Mouse (Mus musculus): Measurements from ENCODE around the gene Gm436. TPM values are rescaled to one million over a fixed set of nuclear protein-coding genes. Genes with fewer than 3 reads are reported as not detected.

Gene Gm436
- not detected in 2 replicates for polyA plus RNA-seq (2012; ENCODE audit: insufficient read depth, insufficient read length, missing spikeins)

DNA sequence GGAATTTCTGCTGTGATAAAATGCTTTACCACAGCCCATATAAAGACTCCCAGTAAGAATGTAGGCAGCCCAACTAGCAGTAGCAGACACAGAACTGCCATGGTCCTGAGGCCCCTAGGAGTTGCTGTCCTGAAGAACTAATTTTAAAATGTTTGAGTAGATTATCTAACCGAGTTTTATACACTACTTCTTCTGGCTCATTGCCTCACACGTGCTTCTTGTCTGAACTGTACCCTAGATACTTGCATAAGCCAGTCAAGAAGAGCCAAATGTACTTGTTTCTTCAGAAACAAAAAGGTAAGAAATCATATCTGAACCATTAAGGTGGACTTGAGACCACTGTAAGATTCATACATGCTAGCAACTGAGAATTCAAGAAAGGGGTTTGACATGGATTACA is at the start of gene Gm436:
Gm436 (minus strand) TSS at position 101 of the 400 bp plus-strand sequence.
- TF ChIP-seq POLR2A (IDR thresholded peaks at IDR 0.05; ENCODE audit: borderline replicate concordance, low read depth, low read length) (no peak), CTCF (IDR thresholded peaks at IDR 0.05; ENCODE audit: low read depth, low read length) (no peak)
- Histone ChIP-seq H3K4me3 (ENCODE audit: insufficient read depth, low read length) (no peak within 1 kb of the TSS), H3K4me1 (ENCODE audit: control insufficient read depth, insufficient read depth, low read length) (no peaks in the 10 kb centered on the region), H3K27ac (ENCODE audit: insufficient read depth, low read depth, low read length) (no peak within 1 kb of the TSS)

DNA sequence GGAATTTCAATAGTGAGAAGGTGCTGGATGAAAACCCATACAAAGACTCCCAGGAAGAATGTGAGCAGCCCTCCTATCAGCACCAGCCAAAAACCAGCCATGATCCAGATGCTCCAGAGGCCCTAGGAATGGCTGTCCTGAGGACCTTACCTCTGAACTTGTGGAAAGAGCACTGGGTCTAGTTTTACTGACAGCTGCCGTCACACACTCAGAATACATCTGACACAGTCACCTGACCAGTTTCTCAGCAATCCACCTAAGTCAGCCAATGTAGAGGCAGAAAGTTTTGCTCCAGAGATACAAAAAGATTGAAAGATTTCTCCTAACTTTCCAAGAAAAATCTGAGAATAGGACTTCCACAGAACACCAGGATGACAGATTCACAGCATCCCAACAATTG is 35.1 kb upstream of the Gm436 start, which contains the start of gene Gm13178:
Gm13178 (minus strand) TSS at position 101 of the 400 bp plus-strand sequence.
- Histone ChIP-seq H3K27ac (ENCODE audit: insufficient read depth, low read depth, low read length) (no peak within 1 kb of the TSS), H3K4me3 (ENCODE audit: insufficient read depth, low read length) (no peak within 1 kb of the TSS), H3K4me1 (ENCODE audit: control insufficient read depth, insufficient read depth, low read length) (no peaks in the 10 kb centered on the region)
- TF ChIP-seq CTCF (IDR thresholded peaks at IDR 0.05; ENCODE audit: low read depth, low read length): no peak
- no peak for TF ChIP-seq POLR2A (IDR thresholded peaks at IDR 0.05; ENCODE audit: borderline replicate concordance, low read depth, low read length)

DNA sequence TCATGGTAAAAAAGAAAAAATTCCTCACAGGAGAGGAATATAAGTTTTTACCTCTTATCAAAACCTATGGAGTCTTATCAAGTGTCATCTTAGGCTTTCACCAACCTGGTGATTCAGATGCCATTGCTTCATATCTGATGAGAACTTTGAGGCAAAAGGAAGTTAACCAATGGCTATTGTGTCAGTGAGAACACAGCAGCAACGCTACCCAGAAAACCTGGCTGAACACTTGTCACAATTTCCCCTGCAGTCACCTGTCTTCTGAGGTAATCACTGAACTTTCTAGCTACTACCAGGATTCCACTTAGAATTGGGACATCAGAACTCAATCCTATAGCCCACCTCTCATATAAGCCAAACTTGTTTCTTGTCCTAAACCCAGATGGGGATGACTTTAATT is 33.5 kb upstream of the Gm436 start:
- TF ChIP-seq CTCF (IDR thresholded peaks at IDR 0.05; ENCODE audit: low read depth, low read length): no peak
- TF ChIP-seq POLR2A (IDR thresholded peaks at IDR 0.05; ENCODE audit: borderline replicate concordance, low read depth, low read length): no peak
- Histone ChIP-seq H3K27ac (ENCODE audit: insufficient read depth, low read depth, low read length) (no peak overlapping the region), H3K4me3 (ENCODE audit: insufficient read depth, low read length) (no peak overlapping the region), H3K4me1 (ENCODE audit: control insufficient read depth, insufficient read depth, low read length) (no peaks in the 10 kb centered on the region)

DNA sequence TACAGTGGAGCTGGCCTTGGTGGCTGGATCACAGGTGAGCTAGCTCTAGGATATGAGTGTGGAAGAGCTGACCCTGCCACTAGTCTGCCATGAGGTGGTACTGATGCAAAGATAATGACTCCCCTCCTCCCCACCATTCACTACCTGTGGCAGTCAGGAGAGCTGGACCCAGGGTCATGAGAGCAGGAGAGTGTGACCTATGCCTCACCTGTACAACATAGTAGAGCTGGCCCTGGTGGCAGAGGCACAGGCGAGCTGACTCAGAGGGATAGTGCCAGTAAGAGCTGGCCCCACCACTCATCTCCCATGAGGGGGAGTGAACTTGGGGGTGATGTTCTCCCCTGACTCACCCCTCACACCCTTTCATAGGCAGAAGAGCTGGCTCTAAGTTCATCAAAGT is 32.1 kb upstream of the Gm436 start:
- TF ChIP-seq POLR2A (IDR thresholded peaks at IDR 0.05; ENCODE audit: borderline replicate concordance, low read depth, low read length) (no peak), CTCF (IDR thresholded peaks at IDR 0.05; ENCODE audit: low read depth, low read length) (no peak)
- Histone ChIP-seq H3K27ac (ENCODE audit: insufficient read depth, low read depth, low read length) (no peak overlapping the region), H3K4me3 (ENCODE audit: insufficient read depth, low read length) (no peak overlapping the region), H3K4me1 (ENCODE audit: control insufficient read depth, insufficient read depth, low read length) (no peaks in the 10 kb centered on the region)

DNA sequence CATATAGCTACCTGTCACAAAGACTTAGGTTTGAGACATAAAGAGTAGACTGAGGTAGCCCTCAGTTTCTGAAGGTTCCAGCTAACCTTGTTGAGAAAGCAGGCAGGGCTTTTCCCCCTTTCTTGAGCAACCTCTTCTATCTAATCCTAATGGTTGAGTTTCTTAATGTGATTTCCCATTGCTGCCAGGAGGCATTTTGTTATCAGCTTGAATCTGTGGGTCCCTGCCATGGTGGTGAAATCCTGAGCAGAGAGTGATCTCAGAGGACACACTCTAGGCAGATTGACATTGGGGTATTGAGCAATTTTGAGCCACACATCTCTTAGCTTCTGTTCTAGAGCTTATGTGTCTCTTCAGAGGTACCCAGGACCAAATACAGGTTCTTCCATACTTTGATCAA is 47.9 kb downstream of the Gm436 start:
- H3K4me1 ChIP-seq (ENCODE audit: control insufficient read depth, insufficient read depth, low read length): no peaks in the 10 kb centered on the region
- H3K27ac ChIP-seq (ENCODE audit: insufficient read depth, low read depth, low read length): no peak overlapping the region
- TF ChIP-seq POLR2A (IDR thresholded peaks at IDR 0.05; ENCODE audit: borderline replicate concordance, low read depth, low read length): no peak
- TF ChIP-seq CTCF (IDR thresholded peaks at IDR 0.05; ENCODE audit: low read depth, low read length): no peak
- H3K4me3 ChIP-seq (ENCODE audit: insufficient read depth, low read length): no peak overlapping the region

Other genes starting within 250 kb of the Gm436 start
- gene 1700012P22Rik, start 247.6 kb downstream of the Gm436 start, polyA plus RNA-seq (2012; ENCODE audit: insufficient read depth, insufficient read length, missing spikeins): not detected in 2 replicates
- not detected in 2 replicates for gene Gm9944, start 233.1 kb downstream of the Gm436 start, polyA plus RNA-seq (2012; ENCODE audit: insufficient read depth, insufficient read length, missing spikeins)
- gene Aadacl3, start 222.6 kb downstream of the Gm436 start, polyA plus RNA-seq (2012; ENCODE audit: insufficient read depth, insufficient read length, missing spikeins): not detected in 2 replicates
- gene 9430007A20Rik, start 166.5 kb downstream of the Gm436 start, polyA plus RNA-seq (2012; ENCODE audit: insufficient read depth, insufficient read length, missing spikeins): not detected in 2 replicates
- not detected in 2 replicates for gene Gm13124, start 121.2 kb downstream of the Gm436 start, polyA plus RNA-seq (2012; ENCODE audit: insufficient read depth, insufficient read length, missing spikeins)
- gene Aadacl4, start 72.7 kb downstream of the Gm436 start, polyA plus RNA-seq (2012; ENCODE audit: insufficient read depth, insufficient read length, missing spikeins): not detected in 2 replicates
- not detected in 2 replicates for gene Gm13178, start 35.0 kb upstream of the Gm436 start, polyA plus RNA-seq (2012; ENCODE audit: insufficient read depth, insufficient read length, missing spikeins)
- not detected in 2 replicates for gene Gm438, start 100.2 kb upstream of the Gm436 start, polyA plus RNA-seq (2012; ENCODE audit: insufficient read depth, insufficient read length, missing spikeins)
- gene Dhrs3, start 206.5 kb upstream of the Gm436 start, polyA plus RNA-seq (2012; ENCODE audit: insufficient read depth, insufficient read length, missing spikeins): 661 and 687 TPM in 2 replicates